Mouse (Mus musculus) liver, adult 2 months (tissue): Measurements from ENCODE around the gene Yaf2.

Source experiments
- CTCF ChIP-seq: fragments of 200-500 bp; IDR thresholded peaks from 2 replicates; pipeline ENCODE4 v1.5.1; 2011; ENCODE audit warnings: low read depth, low read length, control low read depth
- POLR2A ChIP-seq: fragments of 200-500 bp; IDR thresholded peaks from 2 replicates; pipeline ENCODE4 v1.6.1; 2011; ENCODE audit warnings: low read length, control low read depth; ENCODE audit not compliant: insufficient read depth; ENCODE audit errors: extremely low read depth

GRCm38 (mm10) chr15:93265231-93265630 is 71.5 kb downstream of the Yaf2 start:
- no peak for TF ChIP-seq CTCF
- TF ChIP-seq POLR2A: no peak
